Mouse (Mus musculus): ENCODE measurements at regions not wholly inside any gene's neighbourhood (a gene's known extent, or its start where the extent isn't known, plus 50 kb on each side); places are given as distances from the start of the nearest gene placed in this dataset.

- no peak for TF ChIP-seq CTCF (conservative IDR thresholded peaks at IDR 0.05 in 1 of 2, IDR thresholded peaks at IDR 0.05 in 1 of 2; ENCODE audit: low read depth in 2 of 2, low read length in 2 of 2)
- TF ChIP-seq USF1 (IDR thresholded peaks at IDR 0.05; ENCODE audit: low read depth, low read length) = no peak
- no peak for TF ChIP-seq HCFC1 (IDR thresholded peaks at IDR 0.05; ENCODE audit: low read depth, low read length)
- TF ChIP-seq SMC3 (IDR thresholded peaks at IDR 0.05; ENCODE audit: low read depth, low read length) = no peak
- TF ChIP-seq TCF12 (IDR thresholded peaks at IDR 0.05; ENCODE audit: low read depth, low read length) = no peak
- no peak for TF ChIP-seq POLR2A (IDR thresholded peaks at IDR 0.05; ENCODE audit: low read depth, low read length)
- no peak for TF ChIP-seq ETS1 (conservative IDR thresholded peaks at IDR 0.05; ENCODE audit: low read depth, low read length)
- TF ChIP-seq E2F4 (IDR thresholded peaks at IDR 0.05; ENCODE audit: insufficient replicate concordance, low read depth, low read length) = no peak
- TF ChIP-seq MAX (IDR thresholded peaks at IDR 0.05; ENCODE audit: low read length) = no peak
- TF ChIP-seq ZC3H11A (IDR thresholded peaks at IDR 0.05; ENCODE audit: low read depth, low read length) = no peak
- TF ChIP-seq CHD1 (IDR thresholded peaks at IDR 0.05; ENCODE audit: low read depth, low read length) = no peak
Observed at GRCm38 (mm10) chr3:140973519-140973918, 238.6 kb downstream of the Pdha2 start.

All from CH12.LX (cell line).